In the genomic region with DNA sequence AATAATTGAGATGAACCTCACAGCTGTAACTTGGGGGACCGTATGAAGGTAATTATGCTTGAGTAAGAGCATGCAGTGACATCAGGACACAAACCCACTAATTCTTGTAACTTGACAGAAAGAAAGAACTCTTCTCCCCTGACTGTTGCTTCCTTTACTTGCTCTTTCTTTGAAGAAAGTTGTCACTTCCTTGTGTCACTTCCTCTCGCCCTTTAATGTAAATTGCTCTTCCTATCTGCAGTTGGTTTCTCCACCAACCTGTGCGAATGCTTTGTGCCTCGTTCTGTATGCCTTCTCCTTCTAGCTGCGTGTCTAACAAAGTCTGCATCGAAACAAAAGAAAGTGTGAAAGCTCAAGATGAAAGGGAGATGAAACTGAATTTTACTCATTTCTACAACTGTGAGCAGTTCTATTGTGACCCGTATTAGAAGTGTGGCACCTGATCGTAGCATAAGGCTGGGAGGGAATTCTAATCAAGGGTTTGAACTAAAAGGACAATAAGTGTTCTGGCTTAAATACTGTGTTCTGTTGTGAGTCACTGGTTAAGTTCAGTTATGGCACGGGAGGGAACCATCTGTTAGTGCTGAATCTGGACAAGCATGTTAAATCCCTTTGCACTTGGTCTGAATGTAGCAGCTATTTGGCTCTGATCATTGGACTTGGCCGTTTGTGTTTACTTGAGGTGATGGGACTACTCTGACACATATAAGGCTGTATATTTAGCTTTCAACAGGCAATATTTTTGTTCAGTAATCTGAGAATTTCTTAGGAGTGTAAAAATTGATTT, we compare ENCODE assay signal across 14 mouse cellular contexts.
A peak's percentile ranks its signal among the peaks of the same experiment; 100 is the strongest.
DNase-seq lines count a peak whose midpoint lies in the region; ATAC-seq and TF ChIP-seq lines count a peak whose summit lies in the region.
"Had no signal": no experiment of that assay in that cellular context is flagged by ENCODE, and none has a peak within 500 bp of the region (broad histone marks: within the 10 kb centered on the region; RNA-seq: fewer than 3 reads in every experiment).

No protein-coding gene starts in this region.

- H3K36me3 ChIP-seq in thymus, adult 2 months (ENCODE audit: control insufficient read depth, insufficient read depth, low read length): no peaks in the 10 kb centered on the region
- H3K36me3 ChIP-seq: hindbrain, embryonic 13.5 days; kidney, embryonic 15.5 days; limb, embryonic 15.5 days; stomach, embryonic 15.5 days had no signal

- TF ChIP-seq POLR2A in thymus, adult 2 months (IDR thresholded peaks at IDR 0.05; ENCODE audit: control insufficient read depth, extremely low read depth, insufficient read depth, low read length, poor library complexity): no peak

- no peaks in the 10 kb centered on the region for H3K27me3 ChIP-seq in thymus, adult 2 months (ENCODE audit: control insufficient read depth, insufficient read depth, low read length)
- H3K27me3 ChIP-seq: hindbrain, embryonic 13.5 days; kidney, embryonic 15.5 days; limb, embryonic 15.5 days; stomach, embryonic 15.5 days had no signal

- WGBS in thymus, adult 2 months: 29% methylated on average over 10 of the region's 10 CpGs

- no peak overlapping the region for H3K4me3 ChIP-seq in thymus, adult 2 months (ENCODE audit: control insufficient read depth, insufficient read depth, low read length)
- H3K4me3 ChIP-seq: hindbrain, embryonic 13.5 days; kidney, embryonic 15.5 days; limb, embryonic 15.5 days; stomach, embryonic 15.5 days had no signal

- H3K4me1 ChIP-seq in thymus, adult 2 months (replicated peaks; ENCODE audit: control insufficient read depth, insufficient read depth, low read length): peaks cover 8% of the 10 kb centered on the region
- H3K4me1 ChIP-seq: hindbrain, embryonic 13.5 days; limb, embryonic 15.5 days; stomach, embryonic 15.5 days had no signal

- no peak for TF ChIP-seq CTCF in thymus, adult 2 months (IDR thresholded peaks at IDR 0.05; ENCODE audit: borderline replicate concordance, control insufficient read depth, extremely low read depth, insufficient read depth, low read length, poor library complexity)

- peak; percentile 34 for DNase-seq in A20 (ENCODE audit: low read depth, low spot score)
- DNase-seq in CD4-positive helper T cell, adult 2 months (ENCODE audit: low read depth, low spot score): peak; percentile 82
- peak; percentile 42 for DNase-seq in thymus, adult 2 months
- no peak for DNase-seq in right cerebral cortex, postnatal 10 days (ENCODE audit: low spot score in 2 of 2)
- DNase-seq in gastrocnemius, postnatal 25 days: no peak
- DNase-seq in kidney, adult 9 months: no peak
- DNase-seq: gastrocnemius, postnatal 36 days; lung, adult 18-20 months; right cerebral cortex, adult 18-20 months had no signal

- peak; percentile 56 for ATAC-seq in granulocyte monocyte progenitor cell, adult 5-6 weeks (replicated peaks; ENCODE audit: poor library complexity, severe bottlenecking)

- peak overlapping the region; percentile 96 for H3K27ac ChIP-seq in thymus, adult 2 months (ENCODE audit: control insufficient read depth, insufficient read depth, low read length)
- H3K27ac ChIP-seq: hindbrain, embryonic 13.5 days; kidney, embryonic 15.5 days; limb, embryonic 15.5 days; stomach, embryonic 15.5 days had no signal

Comparison
In these comparisons a context has a peak if more than half of its experiments do, and no peak if none do; other contexts are left out.
1. DNase-seq: peak in A20 (single experiment), CD4-positive helper T cell, adult 2 months (single experiment) and thymus, adult 2 months (single experiment); none in right cerebral cortex, postnatal 10 days (0 of 2), gastrocnemius, postnatal 25 days (single experiment) and kidney, adult 9 months (single experiment).